ENCODE assay signal across 22 mouse cellular contexts in genomic region chr13:55191535-55191934, GRCm38 (mm10). TPM values are rescaled to one million over a fixed set of nuclear protein-coding genes. Genes with fewer than 3 reads are reported as not detected.
"Had no signal": no experiment of that assay in that cellular context is flagged by ENCODE, and none has a peak within 500 bp of the region (broad histone marks: within the 10 kb centered on the region; RNA-seq: fewer than 3 reads in every experiment).

No protein-coding gene starts in this region.

- H3K36me3 ChIP-seq: limb, embryonic 12.5 days; midbrain, embryonic 13.5 days; neural tube, embryonic 12.5 days had no signal

- H3K27ac ChIP-seq: midbrain, embryonic 13.5 days; neural tube, embryonic 12.5 days had no signal

- DNase-seq: kidney, adult 18-20 months; kidney, postnatal 14 days; layer of hippocampus, adult 9-11 months; layer of hippocampus, postnatal 36 days; lung, adult 2 months; lung, postnatal 36 days; right cerebral cortex, postnatal 4 days; spleen, adult 18-20 months; thymus, adult 2 months; thymus, postnatal 25 days had no signal

- ATAC-seq: lung, postnatal 0 days; midbrain, embryonic 13.5 days had no signal

- H3K4me3 ChIP-seq: limb, embryonic 12.5 days; neural tube, embryonic 12.5 days had no signal

- H3K27me3 ChIP-seq: limb, embryonic 12.5 days; midbrain, embryonic 13.5 days; neural tube, embryonic 12.5 days had no signal

- H3K9me3 ChIP-seq: limb, embryonic 12.5 days; midbrain, embryonic 13.5 days; neural tube, embryonic 12.5 days had no signal

- H3K9ac ChIP-seq: limb, embryonic 12.5 days; neural tube, embryonic 12.5 days had no signal

RNA-seq across cellular contexts. Expression of gene Fgfr4, which starts 39.1 kb away (rescaled TPM):
- total RNA-seq: megakaryocyte progenitor cell, adult 5-6 weeks had no signal

RNA-seq across cellular contexts. Expression of gene Gm17617, which starts 58.2 kb away (rescaled TPM):
- total RNA-seq: layer of hippocampus, postnatal 36 days; left cerebral cortex, adult 8-10 months; left cerebral cortex, postnatal 36 days; liver, adult 2 months; megakaryocyte progenitor cell, adult 5-6 weeks had no signal
- polyA plus RNA-seq: kidney, embryonic 14.5 days; limb, embryonic 12.5 days; liver, adult 2 months; lung, adult 2 months; lung, postnatal 0 days; midbrain, embryonic 13.5 days; myocyte; neural tube, embryonic 12.5 days; stomach, embryonic 14.5 days; thymus, adult 2 months; urinary bladder, adult 2 months had no signal
